Comparison of ENCODE assay signal across 7 mouse cellular contexts in genomic region chr17:27087426-27087825, GRCm38 (mm10). TPM values are rescaled to one million over a fixed set of nuclear protein-coding genes. Genes with fewer than 3 reads are reported as not detected.
DNase-seq lines count a peak whose midpoint lies in the region; ATAC-seq and TF ChIP-seq lines count a peak whose summit lies in the region.

No protein-coding gene starts in this region.

- TF ChIP-seq CTCF in G1E (IDR thresholded peaks at IDR 0.05; ENCODE audit: low read depth, low read length) = 0 out of 2 replicates have a peak, but pooled peaks have one; percentile 32
- TF ChIP-seq CTCF in brain, embryonic 14.5 days (IDR thresholded peaks at IDR 0.05; ENCODE audit: borderline replicate concordance, extremely low read depth, insufficient read depth, insufficient read length) = peak; percentile 57; the same call in 1 of the 2 replicates

- DNase-seq in kidney, postnatal 10 days = peak; percentile 55
- DNase-seq in kidney, adult 18-20 months = no peak
- DNase-seq in G1E (ENCODE audit: low spot score) = no peak
- DNase-seq in brain, embryonic 14.5 days (ENCODE audit: low read depth) = peak; percentile 35
- peak; percentile 31 for DNase-seq in lung, postnatal 36 days
- DNase-seq in urinary bladder, adult 18-20 months (ENCODE audit: low spot score in 2 of 2) = no peak
- DNase-seq in urinary bladder, postnatal 25 days (ENCODE audit: low spot score) = no peak

- TF ChIP-seq POLR2A in brain, embryonic 14.5 days (IDR thresholded peaks at IDR 0.05; ENCODE audit: borderline replicate concordance, extremely low read depth, insufficient read depth, insufficient read length, poor library complexity, severe bottlenecking) = no peak

- H3K9me3 ChIP-seq in G1E (replicated peaks) = no peaks in the 10 kb centered on the region

- ATAC-seq in G1E (ENCODE audit: extremely low read depth, insufficient number of reproducible peaks, low FRiP score, poor library complexity, severe bottlenecking) = no peak

- H3K4me3 ChIP-seq in G1E (ENCODE audit: low read depth, low read length) = no peak overlapping the region

- H3K27me3 ChIP-seq in G1E (ENCODE audit: insufficient read depth, low read length) = peaks cover 2% of the 10 kb centered on the region; the same call in 1 of the 2 replicates

- peaks cover 6% of the 10 kb centered on the region; the same call in 1 of the 2 replicates for H3K4me1 ChIP-seq in G1E (ENCODE audit: insufficient read depth, low read depth, low read length)

- peaks cover 77% of the 10 kb centered on the region for H3K36me3 ChIP-seq in G1E (replicated peaks)

RNA-seq across cellular contexts. Expression of gene Itpr3, which starts 30.3 kb away (rescaled TPM):
- total RNA-seq in G1E (2014; fragmentation: Nextera tagmentation) (2.7 and 3.2 TPM in 2 replicates), G1E (2017) (6.9 and 7.1 TPM in 2 replicates)
- polyA plus RNA-seq in G1E (2012) = 4.7 and 4.9 TPM in 2 replicates
- 1.4 and 3.4 TPM in 2 replicates for polyA plus RNA-seq in brain, embryonic 14.5 days (2012; rRNA removed)

RNA-seq across cellular contexts. Expression of gene Uqcc2, which starts 46.3 kb away (rescaled TPM):
- total RNA-seq in G1E (2014; fragmentation: Nextera tagmentation) (28.3 and 42.6 TPM in 2 replicates), G1E (2017) (113 and 123 TPM in 2 replicates)
- 205 and 223 TPM in 2 replicates for polyA plus RNA-seq in G1E (2012)
- polyA plus RNA-seq in brain, embryonic 14.5 days (2012; rRNA removed) = 242 and 333 TPM in 2 replicates

RNA-seq across cellular contexts. Expression of gene Bak1, which starts 58.6 kb away (rescaled TPM):
- 231 and 242 TPM in 2 replicates for total RNA-seq in G1E (2014; fragmentation: Nextera tagmentation)
- 57.5 and 64.5 TPM in 2 replicates for total RNA-seq in G1E (2017)
- polyA plus RNA-seq in G1E (2012) = 222 and 227 TPM in 2 replicates
- polyA plus RNA-seq in brain, embryonic 14.5 days (2012; rRNA removed) = 31.0 and 35.1 TPM in 2 replicates

Comparison
In these comparisons a context has a peak if more than half of its experiments do, and no peak if none do; other contexts are left out.
1. DNase-seq: peak in kidney, postnatal 10 days (single experiment), brain, embryonic 14.5 days (single experiment) and lung, postnatal 36 days (single experiment); none in kidney, adult 18-20 months (single experiment), G1E (single experiment), urinary bladder, adult 18-20 months (0 of 2) and urinary bladder, postnatal 25 days (single experiment).